Mouse (Mus musculus): ENCODE measurements around the gene Rhbdl1. TPM values are rescaled to one million over a fixed set of nuclear protein-coding genes. Genes with fewer than 3 reads are reported as not detected.
A peak's percentile ranks its signal among the peaks of the same experiment; 100 is the strongest.

The Rhbdl1 gene
- polyA plus RNA-seq, 1 experiment from 2014 or later: 3.3 TPM

DNA sequence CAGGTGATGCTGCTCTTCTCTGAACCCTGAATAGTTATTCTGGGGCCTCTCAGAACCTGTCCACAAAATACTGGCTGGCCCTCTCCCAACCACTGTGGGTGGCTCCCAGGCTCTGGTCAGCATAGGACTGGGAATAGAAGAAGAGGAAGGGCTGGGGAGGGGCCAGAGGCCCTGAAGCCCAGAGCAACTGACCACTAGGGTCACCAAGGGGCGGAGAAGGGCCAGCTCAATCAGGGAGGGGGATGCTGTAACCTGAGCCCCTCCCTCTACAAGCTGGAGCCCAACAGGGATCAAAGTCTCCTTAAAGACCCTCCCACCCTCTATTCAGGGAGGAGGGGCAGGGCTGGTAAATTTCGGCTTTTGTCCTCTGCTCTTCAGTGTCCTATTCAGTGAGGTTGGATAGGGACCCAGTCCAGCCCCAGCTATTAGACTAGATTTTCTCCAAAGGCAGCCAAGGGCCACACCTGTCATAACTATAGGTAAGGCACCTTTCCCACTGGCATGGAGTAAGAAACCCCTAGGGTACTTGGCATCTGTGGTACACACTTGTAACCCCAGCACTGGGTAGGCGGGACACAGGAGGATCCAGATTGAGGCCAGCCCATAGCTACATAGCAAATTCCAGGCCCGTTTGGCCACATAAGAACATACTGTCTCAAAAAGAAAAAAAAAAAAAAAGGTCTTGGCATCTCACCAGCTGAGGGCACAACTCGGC is 43.3 kb upstream of the Rhbdl1 start, which contains the start of gene Wfikkn1:
Wfikkn1 (minus strand) TSS at position 663 of the 715 bp plus-strand sequence.
- no peaks in the 10 kb centered on the region for H3K27me3 ChIP-seq (replicated peaks; ENCODE audit: control insufficient read depth, insufficient read depth, low read length)
- H3K9me3 ChIP-seq (ENCODE audit: control insufficient read depth, low read length): no peaks in the 10 kb centered on the region
- DNase-seq (ENCODE audit: low spot score): no peak
- no peak for ATAC-seq (ENCODE audit: low read depth)
- H3K27ac ChIP-seq (replicated peaks; ENCODE audit: low read depth, low read length): no peak within 1 kb of the TSS
- H3K4me2 ChIP-seq (ENCODE audit: low read depth, low read length): no peak within 1 kb of the TSS
- peaks cover 49% of the 10 kb centered on the region for H3K36me3 ChIP-seq (ENCODE audit: control insufficient read depth, insufficient read depth, low read length)
- H3K4me1 ChIP-seq (ENCODE audit: control insufficient read depth, insufficient read depth, low read length): peaks cover 7% of the 10 kb centered on the region; the same call in 1 of the 2 replicates
- 33% methylated on average over 5 of the region's 5 CpGs for WGBS
- no peak within 1 kb of the TSS for H3K4me3 ChIP-seq (ENCODE audit: low read depth, low read length)
- no peak within 1 kb of the TSS for H3K9ac ChIP-seq (ENCODE audit: low read depth, low read length)

DNA sequence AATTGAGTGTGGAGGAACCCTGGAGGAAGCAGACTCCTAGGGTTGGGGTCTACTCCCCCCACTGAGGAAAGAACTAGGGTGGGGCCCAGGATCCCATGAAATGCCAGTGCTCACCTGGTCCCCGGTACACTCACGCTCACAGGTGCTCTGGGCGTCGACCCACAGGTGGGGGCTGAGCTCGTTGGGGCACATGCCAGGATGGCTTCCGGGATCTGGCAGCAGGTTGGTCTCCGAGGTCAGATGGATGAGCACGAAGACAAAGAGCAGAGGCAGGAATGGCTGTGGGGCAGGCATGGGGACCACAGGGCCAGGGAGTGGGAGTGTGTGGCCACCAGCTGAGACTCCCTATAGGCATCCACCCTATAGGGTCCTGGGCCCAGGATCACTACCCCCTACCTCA is 42.7 kb upstream of the Rhbdl1 start:
- DNase-seq (ENCODE audit: low spot score) (no peak), ATAC-seq (ENCODE audit: low read depth) (no peak)
- no peak overlapping the region for H3K4me3 ChIP-seq (ENCODE audit: low read depth, low read length)
- no peak overlapping the region for H3K9ac ChIP-seq (ENCODE audit: low read depth, low read length)
- peaks cover 47% of the 10 kb centered on the region for H3K36me3 ChIP-seq (ENCODE audit: control insufficient read depth, insufficient read depth, low read length)
- H3K27ac ChIP-seq (replicated peaks; ENCODE audit: low read depth, low read length): no peak overlapping the region
- peaks cover 7% of the 10 kb centered on the region; the same call in 1 of the 2 replicates for H3K4me1 ChIP-seq (ENCODE audit: control insufficient read depth, insufficient read depth, low read length)
- H3K4me2 ChIP-seq (ENCODE audit: low read depth, low read length): no peak overlapping the region
- H3K9me3 ChIP-seq (ENCODE audit: control insufficient read depth, low read length): no peaks in the 10 kb centered on the region
- whole genome bisulfite sequencing: 71% methylated on average over 8 of the region's 8 CpGs
- H3K27me3 ChIP-seq (replicated peaks; ENCODE audit: control insufficient read depth, insufficient read depth, low read length): no peaks in the 10 kb centered on the region

DNA sequence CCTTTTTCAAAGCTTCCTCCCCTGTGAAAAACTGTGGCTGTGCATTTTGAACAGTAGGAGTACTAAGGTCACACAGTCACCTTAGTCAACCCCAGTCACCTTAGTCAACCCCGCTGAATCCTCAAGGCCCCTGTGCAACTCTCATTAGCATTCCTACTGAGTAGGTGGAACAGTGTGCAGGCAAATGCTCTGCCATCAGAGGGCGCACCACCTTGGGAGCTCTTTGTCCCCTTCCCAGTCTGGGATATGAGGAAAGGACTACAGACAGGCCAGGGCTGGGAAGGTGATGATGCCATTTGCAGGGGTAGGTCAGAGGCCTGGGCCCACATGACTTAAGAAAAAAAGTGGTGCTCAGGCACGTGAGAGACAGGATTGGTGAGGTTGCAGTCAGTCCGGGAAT is 42.2 kb upstream of the Rhbdl1 start:
- H3K27me3 ChIP-seq (replicated peaks; ENCODE audit: control insufficient read depth, insufficient read depth, low read length): no peaks in the 10 kb centered on the region
- no peak overlapping the region for H3K9ac ChIP-seq (ENCODE audit: low read depth, low read length)
- H3K36me3 ChIP-seq (ENCODE audit: control insufficient read depth, insufficient read depth, low read length): peaks cover 43% of the 10 kb centered on the region
- peaks cover 7% of the 10 kb centered on the region; the same call in 1 of the 2 replicates for H3K4me1 ChIP-seq (ENCODE audit: control insufficient read depth, insufficient read depth, low read length)
- no peak overlapping the region for H3K27ac ChIP-seq (replicated peaks; ENCODE audit: low read depth, low read length)
- ATAC-seq (ENCODE audit: low read depth) (no peak), DNase-seq (ENCODE audit: low spot score) (no peak)
- no peaks in the 10 kb centered on the region for H3K9me3 ChIP-seq (ENCODE audit: control insufficient read depth, low read length)
- 46% methylated on average over 4 of the region's 4 CpGs for WGBS
- no peak overlapping the region for H3K4me3 ChIP-seq (ENCODE audit: low read depth, low read length)
- H3K4me2 ChIP-seq (ENCODE audit: low read depth, low read length): no peak overlapping the region

DNA sequence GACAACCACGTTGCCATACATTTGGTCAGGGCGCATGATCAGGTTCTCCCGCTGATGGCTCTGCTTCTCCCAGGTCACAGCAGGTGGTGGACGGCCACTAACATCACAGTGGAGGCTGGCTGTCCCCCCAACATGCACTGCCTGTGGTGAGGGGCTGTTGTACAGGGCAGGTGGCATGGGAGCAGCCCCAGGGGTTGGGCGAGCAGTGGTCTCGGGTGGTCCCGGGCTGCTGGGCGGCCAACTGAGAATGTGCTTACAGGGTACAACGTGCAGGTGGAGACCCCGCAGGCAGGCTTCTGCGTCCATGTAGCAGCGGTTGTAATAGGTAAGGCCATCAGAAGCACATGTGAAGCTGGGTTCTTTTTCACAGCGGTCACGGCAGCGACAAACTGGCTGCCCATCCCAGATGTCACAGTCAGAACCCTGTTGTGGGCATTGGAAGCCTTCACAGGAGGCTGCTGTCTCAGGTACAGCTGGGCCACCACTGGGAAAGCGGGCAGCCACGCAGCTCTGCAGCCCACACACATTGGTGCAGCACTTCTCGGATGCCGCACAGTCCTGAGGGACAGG is 41.6 kb upstream of the Rhbdl1 start:
- H3K4me3 ChIP-seq (ENCODE audit: low read depth, low read length): no peak overlapping the region
- ATAC-seq (ENCODE audit: low read depth) (no peak), DNase-seq (ENCODE audit: low spot score) (no peak)
- H3K27ac ChIP-seq (replicated peaks; ENCODE audit: low read depth, low read length): no peak overlapping the region
- H3K4me2 ChIP-seq (ENCODE audit: low read depth, low read length): no peak overlapping the region
- H3K36me3 ChIP-seq (ENCODE audit: control insufficient read depth, insufficient read depth, low read length): peaks cover 37% of the 10 kb centered on the region
- 86% methylated on average over 19 of the region's 19 CpGs for WGBS
- H3K9me3 ChIP-seq (ENCODE audit: control insufficient read depth, low read length): no peaks in the 10 kb centered on the region
- peaks cover 7% of the 10 kb centered on the region; the same call in 1 of the 2 replicates for H3K4me1 ChIP-seq (ENCODE audit: control insufficient read depth, insufficient read depth, low read length)
- no peaks in the 10 kb centered on the region for H3K27me3 ChIP-seq (replicated peaks; ENCODE audit: control insufficient read depth, insufficient read depth, low read length)
- no peak overlapping the region for H3K9ac ChIP-seq (ENCODE audit: low read depth, low read length)

DNA sequence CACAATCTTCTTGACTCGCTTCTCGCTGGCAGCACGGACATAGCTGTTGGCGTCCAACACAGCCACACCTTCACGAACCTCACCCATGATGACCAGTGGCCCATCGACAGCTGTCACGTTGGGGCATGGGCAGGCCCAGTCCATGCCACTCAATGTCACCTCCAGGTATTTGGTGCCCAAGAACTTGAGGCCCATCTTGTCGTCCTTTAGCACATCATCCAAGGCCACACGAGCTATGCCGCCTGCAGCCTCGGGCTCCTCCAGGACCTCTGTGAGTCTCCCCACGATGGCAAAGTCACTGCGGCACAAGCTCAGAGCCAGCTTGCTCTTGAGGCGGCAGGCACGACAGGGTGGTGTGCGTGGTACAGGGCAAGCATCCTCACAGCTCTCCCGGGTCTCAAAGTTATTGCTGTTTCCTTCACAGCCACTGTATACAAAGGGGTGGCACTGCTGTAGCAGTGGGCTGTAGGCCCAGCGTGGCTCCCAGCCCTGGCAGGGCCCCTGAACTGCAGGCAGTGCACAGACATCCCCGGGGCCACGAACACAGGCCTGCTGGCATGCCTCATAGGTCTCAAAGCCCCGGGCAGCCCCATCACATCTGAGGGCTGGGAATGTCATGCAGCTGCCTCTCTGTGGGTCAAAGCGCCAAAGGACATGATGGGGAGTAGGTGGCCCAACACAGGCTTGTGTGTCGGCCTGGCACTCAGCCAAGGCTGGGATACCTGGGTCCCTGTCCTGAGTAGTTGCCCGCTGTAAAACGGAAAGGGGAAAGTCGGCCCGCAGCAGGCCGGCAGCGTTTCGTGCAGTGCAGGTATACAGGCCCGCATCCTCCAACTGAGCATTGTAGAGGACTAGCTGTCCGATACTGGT is 40.9 kb upstream of the Rhbdl1 start:
- peaks cover 30% of the 10 kb centered on the region for H3K36me3 ChIP-seq (ENCODE audit: control insufficient read depth, insufficient read depth, low read length)
- no peak for DNase-seq (ENCODE audit: low spot score)
- peaks cover 7% of the 10 kb centered on the region; the same call in 1 of the 2 replicates for H3K4me1 ChIP-seq (ENCODE audit: control insufficient read depth, insufficient read depth, low read length)
- 91% methylated on average over 30 of the region's 32 CpGs for WGBS
- no peak for ATAC-seq (ENCODE audit: low read depth)
- no peak overlapping the region for H3K27ac ChIP-seq (replicated peaks; ENCODE audit: low read depth, low read length)
- H3K27me3 ChIP-seq (replicated peaks; ENCODE audit: control insufficient read depth, insufficient read depth, low read length): no peaks in the 10 kb centered on the region
- no peak overlapping the region for H3K9ac ChIP-seq (ENCODE audit: low read depth, low read length)
- H3K4me2 ChIP-seq (ENCODE audit: low read depth, low read length): no peak overlapping the region
- H3K4me3 ChIP-seq (ENCODE audit: low read depth, low read length): no peak overlapping the region
- no peaks in the 10 kb centered on the region for H3K9me3 ChIP-seq (ENCODE audit: control insufficient read depth, low read length)

DNA sequence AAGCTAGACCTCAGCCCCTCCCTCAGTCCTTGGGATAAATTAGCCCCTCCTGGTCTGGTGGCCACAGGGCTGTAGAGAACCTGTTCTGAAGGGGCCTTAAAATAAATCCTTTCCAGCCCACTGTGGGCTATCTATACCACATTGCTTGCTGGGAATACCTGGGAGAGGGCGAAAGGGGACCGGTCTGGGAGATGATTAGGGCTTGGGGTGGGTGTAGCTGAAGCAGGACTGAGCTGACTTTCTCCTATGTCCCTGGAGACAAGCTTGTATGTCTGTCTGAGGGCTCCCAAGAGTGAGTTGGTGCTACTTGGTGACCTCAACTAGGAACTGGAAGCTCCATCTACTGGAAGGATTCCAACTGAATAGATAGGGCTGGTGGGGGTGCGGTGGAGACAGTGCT is 39.9 kb upstream of the Rhbdl1 start:
- DNase-seq (ENCODE audit: low spot score) (no peak), ATAC-seq (ENCODE audit: low read depth) (no peak)
- peaks cover 20% of the 10 kb centered on the region for H3K36me3 ChIP-seq (ENCODE audit: control insufficient read depth, insufficient read depth, low read length)
- H3K27ac ChIP-seq (replicated peaks; ENCODE audit: low read depth, low read length): no peak overlapping the region
- no peaks in the 10 kb centered on the region for H3K27me3 ChIP-seq (replicated peaks; ENCODE audit: control insufficient read depth, insufficient read depth, low read length)
- H3K4me3 ChIP-seq (ENCODE audit: low read depth, low read length): no peak overlapping the region
- H3K4me1 ChIP-seq (ENCODE audit: control insufficient read depth, insufficient read depth, low read length): peaks cover 7% of the 10 kb centered on the region; the same call in 1 of the 2 replicates
- WGBS: 98% methylated on average over 3 of the region's 3 CpGs
- H3K4me2 ChIP-seq (ENCODE audit: low read depth, low read length): no peak overlapping the region
- no peak overlapping the region for H3K9ac ChIP-seq (ENCODE audit: low read depth, low read length)
- H3K9me3 ChIP-seq (ENCODE audit: control insufficient read depth, low read length): no peaks in the 10 kb centered on the region

DNA sequence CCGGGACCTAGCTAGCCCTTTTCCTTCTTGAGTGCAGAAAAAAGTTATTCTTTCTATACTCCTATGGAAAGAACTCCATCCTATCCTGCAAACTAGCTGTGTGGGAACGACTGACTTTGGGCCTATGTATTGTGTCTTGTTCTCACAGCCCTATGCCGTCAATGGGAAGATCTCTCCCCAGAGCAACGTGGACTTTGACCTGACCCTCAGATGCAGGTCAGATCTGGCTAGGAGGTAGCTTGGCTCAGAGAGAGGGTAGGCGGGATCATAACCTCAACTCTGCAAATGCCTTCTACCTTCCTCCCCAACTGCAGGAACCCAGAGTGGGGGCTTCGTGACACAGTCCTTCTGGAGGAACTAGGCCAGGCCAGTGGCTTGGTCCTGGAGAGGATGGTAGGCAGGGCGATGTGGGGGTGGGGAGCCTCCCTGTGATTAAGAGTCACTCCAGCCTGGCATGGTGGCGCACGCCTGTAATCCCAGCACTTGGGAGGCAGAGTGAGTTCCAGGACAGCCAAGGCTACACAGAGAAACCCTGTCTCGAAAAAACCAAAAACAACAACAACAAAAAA is 39.3 kb upstream of the Rhbdl1 start:
- no peaks in the 10 kb centered on the region for H3K27me3 ChIP-seq (replicated peaks; ENCODE audit: control insufficient read depth, insufficient read depth, low read length)
- DNase-seq (ENCODE audit: low spot score): no peak
- no peaks in the 10 kb centered on the region for H3K9me3 ChIP-seq (ENCODE audit: control insufficient read depth, low read length)
- 56% methylated on average over 10 of the region's 10 CpGs for WGBS
- peaks cover 15% of the 10 kb centered on the region for H3K36me3 ChIP-seq (ENCODE audit: control insufficient read depth, insufficient read depth, low read length)
- H3K27ac ChIP-seq (replicated peaks; ENCODE audit: low read depth, low read length): no peak overlapping the region
- peak overlapping the region; percentile 85 for H3K4me2 ChIP-seq (ENCODE audit: low read depth, low read length)
- peaks cover 7% of the 10 kb centered on the region; the same call in 1 of the 2 replicates for H3K4me1 ChIP-seq (ENCODE audit: control insufficient read depth, insufficient read depth, low read length)
- peak overlapping the region; percentile 79 for H3K4me3 ChIP-seq (ENCODE audit: low read depth, low read length)
- ATAC-seq (ENCODE audit: low read depth): no peak
- H3K9ac ChIP-seq (ENCODE audit: low read depth, low read length): peak overlapping the region; percentile 78

Data from embryonic facial prominence, embryonic 14.5 days (tissue).